Mouse (Mus musculus): Measurements from ENCODE around the gene Ndst4. TPM values are rescaled to one million over a fixed set of nuclear protein-coding genes. Genes with fewer than 3 reads are reported as not detected.
A peak's percentile ranks its signal among the peaks of the same experiment; 100 is the strongest.

Gene Ndst4
- total RNA-seq, 2 experiments from 2014 or later, result not detected

GRCm38 (mm10) chr3:125722953-125723352 lies 319.1 kb downstream of the Ndst4 start:
- ATAC-seq (replicated peaks; ENCODE audit: poor library complexity), result no peak

GRCm38 (mm10) chr3:125734945-125735344 lies 331.1 kb downstream of the Ndst4 start:
- no peak for ATAC-seq (replicated peaks; ENCODE audit: poor library complexity)

GRCm38 (mm10) chr3:125744468-125745141 lies 340.7 kb downstream of the Ndst4 start:
- no peak for ATAC-seq (replicated peaks; ENCODE audit: poor library complexity)

- ATAC-seq (replicated peaks; ENCODE audit: poor library complexity), result no peak
Observed at GRCm38 (mm10) chr3:125745142-125745496, 341.2 kb downstream of the Ndst4 start.

- no peak for ATAC-seq (replicated peaks; ENCODE audit: poor library complexity)
Observed at GRCm38 (mm10) chr3:125746367-125746766, 342.5 kb downstream of the Ndst4 start.

GRCm38 (mm10) chr3:125756911-125757310 lies 353.0 kb downstream of the Ndst4 start:
- peak; percentile 97 for ATAC-seq (replicated peaks; ENCODE audit: poor library complexity)

- no peak for ATAC-seq (replicated peaks; ENCODE audit: poor library complexity)
Observed at GRCm38 (mm10) chr3:125760711-125761110, 356.8 kb downstream of the Ndst4 start.

Data from megakaryocyte progenitor cell, adult 5-6 weeks (primary cell).